Mouse (Mus musculus): ENCODE measurements at regions not wholly inside any gene's neighbourhood (a gene's known extent, or its start where the extent isn't known, plus 50 kb on each side); places are given as distances from the start of the nearest gene placed in this dataset.

- DNase-seq: no peak
Measured at GRCm38 (mm10) chr13:115671685-115672084, 569.9 kb upstream of the Itga1 start.

- DNase-seq: no peak
Measured at GRCm38 (mm10) chr13:115669516-115669915, 567.8 kb upstream of the Itga1 start.

GRCm38 (mm10) chr13:115655134-115655533 lies 553.4 kb upstream of the Itga1 start:
- no peak for DNase-seq

DNA sequence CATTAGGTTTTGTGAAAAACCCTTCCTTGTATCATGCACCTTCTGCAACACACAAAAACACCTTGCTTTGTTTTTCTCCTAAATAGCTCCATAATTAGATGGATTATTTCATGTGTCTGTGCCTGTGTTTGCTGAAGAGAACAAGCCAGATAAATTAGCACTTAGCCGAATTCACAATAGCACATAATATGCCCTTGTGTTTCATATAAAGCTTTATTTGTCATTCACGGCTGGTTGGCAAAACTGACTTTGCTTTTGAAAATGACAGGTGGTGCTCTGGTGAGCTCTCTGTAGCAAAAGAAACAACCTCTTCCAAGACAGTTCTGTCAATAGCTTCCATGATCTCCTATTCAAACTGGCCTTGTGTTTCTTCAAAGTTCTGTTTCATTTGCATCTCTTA lies 551.2 kb upstream of the Itga1 start:
- no peak for DNase-seq

DNA sequence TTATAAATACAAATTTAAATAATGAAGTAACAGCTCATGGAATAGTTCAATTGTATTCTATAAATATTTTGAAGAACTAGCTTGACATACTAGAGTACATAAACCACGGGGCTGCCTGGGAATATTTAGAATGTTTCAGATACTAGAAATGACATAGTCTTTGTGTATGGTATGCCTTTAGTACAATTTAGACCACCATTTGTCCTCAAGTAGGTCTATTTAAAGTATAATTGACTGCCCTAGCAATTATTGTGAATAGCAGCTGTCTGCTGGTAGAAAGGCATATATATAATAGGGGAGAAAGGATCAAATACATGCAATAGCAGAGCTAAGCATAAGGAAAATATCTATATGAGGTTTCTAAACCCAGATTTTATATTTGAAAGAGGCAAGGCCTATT lies 550.6 kb upstream of the Itga1 start:
- DNase-seq: no peak

DNA sequence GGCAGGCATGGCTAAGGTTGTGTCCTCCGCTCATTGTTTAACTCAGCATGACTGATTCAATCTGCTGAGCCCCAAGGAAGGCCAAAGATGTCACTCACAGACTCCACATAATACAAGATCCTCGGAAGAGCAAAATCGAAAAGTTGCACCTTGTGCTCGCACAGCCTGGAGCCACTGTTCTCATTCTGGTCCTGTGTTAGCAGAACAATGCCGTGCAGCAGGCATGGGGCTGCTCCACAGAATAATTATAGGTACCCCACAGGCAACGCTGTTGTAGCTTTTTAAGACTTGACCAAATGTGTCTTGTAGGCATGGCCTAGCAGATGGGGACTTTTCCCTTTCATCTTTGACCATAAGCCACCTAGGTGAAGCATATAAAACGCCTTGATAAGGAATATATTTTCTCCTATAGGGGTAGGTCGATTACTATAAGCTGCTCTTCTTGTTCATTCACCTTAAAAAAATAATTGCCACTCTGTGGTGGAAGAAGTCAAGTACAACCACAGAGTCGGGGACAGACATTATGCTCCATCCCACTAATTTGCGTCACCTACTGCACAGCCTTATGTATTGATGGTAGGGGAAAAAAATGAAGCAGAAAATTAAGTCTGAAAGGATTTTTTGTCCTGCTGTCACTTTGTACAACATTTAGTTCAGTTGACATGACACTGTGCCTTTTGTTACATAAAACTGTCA lies 529.8 kb upstream of the Itga1 start:
- DNase-seq: no peak

DNA sequence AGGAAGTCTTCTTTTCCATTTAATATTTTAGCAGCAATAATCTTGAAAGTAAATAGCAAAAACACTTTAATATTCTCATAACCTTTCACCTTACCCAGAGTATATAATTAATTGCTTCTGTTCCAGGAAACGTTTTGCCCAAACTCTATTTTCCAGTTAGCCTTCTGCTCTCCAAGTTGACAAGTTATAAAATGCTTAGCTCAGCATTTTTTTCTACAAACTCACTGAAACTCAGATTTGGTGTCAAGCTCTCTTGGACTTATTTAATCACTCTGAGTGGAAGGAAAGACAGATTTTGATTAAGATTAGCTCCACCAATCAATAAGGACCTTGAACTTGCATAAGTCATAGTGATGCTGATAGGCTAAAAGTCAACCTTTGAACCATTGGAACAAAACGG lies 528.8 kb upstream of the Itga1 start:
- no peak for DNase-seq

DNA sequence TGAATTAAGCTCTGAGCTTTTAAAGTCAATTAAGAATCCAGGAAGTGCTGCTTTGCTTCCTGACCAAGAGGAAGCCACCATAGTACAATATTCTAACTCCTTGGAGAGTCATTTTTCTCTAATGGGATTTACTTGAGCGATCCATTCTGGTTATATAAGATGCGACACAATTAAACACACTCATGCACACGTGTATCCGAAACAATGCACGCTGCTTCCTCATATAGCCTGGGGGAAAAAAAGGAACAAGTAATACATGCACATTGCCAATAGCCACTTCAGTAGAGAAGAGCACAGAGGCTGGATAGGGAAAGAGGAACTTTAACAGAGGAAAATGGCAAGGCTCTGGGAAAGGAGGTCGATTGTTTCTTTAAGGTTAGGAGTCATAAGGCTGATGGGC lies 511.4 kb upstream of the Itga1 start:
- DNase-seq: no peak

- no peak for DNase-seq
Measured at GRCm38 (mm10) chr13:115606441-115606840, 504.7 kb upstream of the Itga1 start.

GRCm38 (mm10) chr13:115595126-115595671 lies 493.4 kb upstream of the Itga1 start:
- no peak for DNase-seq

DNA sequence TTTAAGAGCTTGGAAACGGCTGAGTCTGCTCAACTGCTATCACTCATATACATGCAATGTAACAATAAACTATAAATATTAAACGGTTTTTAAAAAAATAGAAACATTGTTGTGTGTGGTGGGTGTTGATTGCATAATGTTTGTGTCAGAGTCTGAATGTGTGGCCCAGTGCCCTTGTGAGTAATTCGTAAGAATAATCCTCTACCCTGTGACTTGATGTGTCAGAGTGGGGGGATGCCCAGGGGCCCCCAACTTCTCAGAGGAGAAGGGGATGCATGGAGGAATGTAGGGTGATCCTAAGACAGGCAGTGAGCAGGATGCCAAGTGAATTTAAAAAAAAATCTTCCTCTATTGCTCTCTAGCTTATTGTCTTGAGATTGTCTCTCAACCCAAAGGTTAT lies 474.2 kb upstream of the Itga1 start:
- no peak for DNase-seq

- DNase-seq: no peak
Measured at GRCm38 (mm10) chr13:115575052-115575891, 473.5 kb upstream of the Itga1 start.

DNA sequence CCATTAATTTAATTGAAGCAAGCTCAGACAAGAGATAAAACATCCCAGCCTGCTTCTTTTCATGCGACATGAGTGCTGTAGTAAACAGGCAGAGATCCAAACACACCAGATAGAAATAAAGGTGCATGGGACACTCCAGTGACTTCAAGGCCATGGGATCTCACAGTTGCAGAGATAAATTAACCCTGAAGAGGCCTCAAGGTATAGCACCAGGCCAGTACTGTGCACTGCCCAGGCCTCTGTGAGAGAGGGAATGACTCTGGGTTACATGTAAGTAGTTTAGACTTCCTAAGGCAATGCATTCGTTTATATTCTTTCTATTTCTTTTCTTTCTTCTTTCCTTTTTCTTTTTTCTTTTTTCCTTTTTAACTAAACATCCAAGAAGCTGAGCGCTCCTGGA lies 439.4 kb upstream of the Itga1 start:
- DNase-seq: no peak

- no peak for DNase-seq
Measured at GRCm38 (mm10) chr13:115535900-115536299, 434.1 kb upstream of the Itga1 start.

- no peak for DNase-seq
Measured at GRCm38 (mm10) chr13:115513914-115514313, 412.1 kb upstream of the Itga1 start.

- no peak for DNase-seq
Measured at GRCm38 (mm10) chr13:115512214-115512613, 410.4 kb upstream of the Itga1 start.

DNA sequence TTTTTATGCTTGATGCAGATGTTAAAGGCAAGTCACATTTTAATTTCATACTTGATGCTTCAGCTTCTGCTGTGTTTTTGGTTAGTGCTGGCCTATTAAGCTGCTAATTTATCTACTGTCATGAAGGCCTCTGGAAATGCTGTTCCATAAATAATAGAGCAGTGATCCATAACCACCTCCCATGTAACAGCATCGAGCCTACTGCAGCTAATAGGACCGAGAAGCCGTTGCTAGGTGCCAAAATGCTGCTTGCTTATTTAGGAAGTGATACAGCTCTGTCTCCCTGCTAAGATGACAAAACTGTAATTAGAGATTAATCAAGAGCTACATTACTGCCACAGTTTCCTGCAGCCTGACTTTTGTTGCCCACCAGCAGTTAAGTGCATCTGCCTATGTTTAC lies 406.9 kb upstream of the Itga1 start:
- no peak for DNase-seq

GRCm38 (mm10) chr13:115494399-115494798 lies 392.6 kb upstream of the Itga1 start:
- no peak for DNase-seq

- no peak for DNase-seq
Measured at GRCm38 (mm10) chr13:115475861-115476260, 374.1 kb upstream of the Itga1 start.

DNA sequence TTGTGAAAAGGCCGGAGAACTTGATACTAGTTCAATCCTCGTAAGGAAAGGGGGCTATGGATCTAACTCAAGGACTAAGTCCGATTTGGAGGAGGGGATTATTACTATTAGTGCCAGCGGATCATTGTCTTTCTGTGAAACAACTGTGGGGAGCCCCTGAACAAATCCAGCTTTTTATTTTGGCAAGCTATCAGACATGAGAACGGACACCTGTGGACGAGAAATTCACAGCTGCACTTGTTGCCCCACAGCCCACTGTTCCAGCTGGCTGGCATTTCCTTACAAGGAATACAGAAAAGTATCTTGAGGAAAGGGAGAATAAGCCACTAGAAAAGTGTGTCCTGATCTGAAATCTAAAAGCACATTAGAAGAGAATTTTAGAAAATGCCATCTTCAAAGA lies 363.9 kb upstream of the Itga1 start:
- DNase-seq: no peak

- DNase-seq: no peak
Measured at GRCm38 (mm10) chr13:115451244-115451643, 349.5 kb upstream of the Itga1 start.

DNA sequence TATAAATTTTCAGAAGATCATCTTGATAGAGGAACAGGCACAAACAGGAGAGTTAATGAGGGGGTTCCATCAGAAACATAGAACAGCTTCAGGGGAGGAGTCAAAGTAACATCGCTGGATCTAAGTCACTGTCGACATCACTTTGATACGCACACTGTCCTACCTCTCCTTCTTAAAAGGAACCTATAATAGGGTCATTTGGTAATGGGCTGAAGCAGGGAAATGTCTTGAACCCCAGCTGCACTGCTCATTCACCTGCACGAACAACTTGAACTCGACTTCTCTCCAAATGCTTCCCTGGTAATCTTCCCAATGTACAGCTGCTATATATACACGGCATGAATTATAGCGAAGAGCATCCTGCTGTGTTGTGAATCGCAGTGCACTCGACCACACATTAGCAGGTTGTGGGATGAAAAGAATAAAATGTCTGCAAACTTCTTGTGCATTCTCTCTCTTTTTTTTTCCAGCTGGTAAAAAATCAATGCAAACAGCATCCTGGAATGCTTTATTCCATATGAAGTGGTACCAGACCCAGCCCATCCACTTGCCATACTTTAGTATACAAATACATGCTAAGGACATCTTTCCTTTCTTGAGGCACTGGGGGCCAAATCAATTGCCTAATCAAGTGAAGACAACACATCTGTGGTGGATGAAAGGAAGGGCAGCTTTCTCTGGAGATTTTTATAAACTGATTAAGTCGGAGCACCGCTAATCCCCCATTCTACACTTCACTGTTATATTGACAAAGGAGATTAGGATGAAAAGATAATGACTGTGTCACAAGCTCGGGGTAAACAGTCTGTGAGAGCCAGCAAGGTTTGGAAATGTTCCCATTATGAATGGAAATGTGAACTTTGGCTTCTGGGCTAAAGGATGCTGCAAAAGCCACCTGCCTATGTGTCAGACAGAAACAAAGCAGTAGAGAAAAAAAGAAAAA lies 325.6 kb upstream of the Itga1 start:
- no peak for DNase-seq

Data from spleen, adult 18-20 months (tissue).